Mouse (Mus musculus): Measurements from ENCODE around the gene Ramp3.

DNA sequence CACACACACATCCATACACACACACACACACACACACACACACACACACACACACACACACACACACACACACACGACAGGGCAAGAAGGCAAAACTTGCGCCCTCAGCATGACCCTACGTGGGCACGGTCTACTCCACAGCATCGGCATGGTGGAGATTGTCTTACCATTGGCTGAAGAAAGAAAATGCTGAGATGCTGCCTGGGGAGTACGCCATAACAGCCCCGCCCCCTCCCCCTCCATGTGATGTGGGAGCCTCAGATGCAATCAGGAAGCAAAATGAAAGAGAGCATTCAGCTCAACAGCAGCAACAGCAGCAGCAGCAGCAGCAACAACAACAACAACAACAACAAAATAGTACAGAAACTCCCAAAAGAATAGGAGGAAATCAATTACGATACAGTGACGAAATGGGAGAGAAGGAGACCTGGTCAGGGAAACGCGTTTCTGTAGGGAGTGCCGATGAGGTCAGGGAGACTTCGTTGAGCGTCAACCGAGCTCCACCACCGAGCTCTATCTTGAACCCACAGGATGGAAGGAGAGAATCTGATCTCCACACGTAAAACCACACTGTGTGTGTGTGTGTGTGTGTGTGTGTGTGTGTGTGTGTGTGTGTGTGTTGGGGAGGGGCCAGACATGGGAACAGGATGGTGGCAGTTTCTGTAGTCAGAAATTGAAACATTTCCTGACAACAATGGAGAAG is 21.5 kb downstream of the Ramp3 start:
- TF ChIP-seq CTCF (conservative IDR thresholded peaks at IDR 0.05; ENCODE audit: low read length), result no peak
- TF ChIP-seq NANOG (IDR thresholded peaks at IDR 0.05; ENCODE audit: borderline replicate concordance, low read length), result no peak
- TF ChIP-seq POU5F1 (IDR thresholded peaks at IDR 0.05; ENCODE audit: borderline replicate concordance, low read length), result no peak

Data from E14TG2a.4 (cell line).